Mouse (Mus musculus) kidney, adult 2 months (tissue): ENCODE data around the gene Car3.

ENCODE experiments used
- CTCF ChIP-seq: fragments of 200-500 bp; conservative IDR thresholded peaks from 2 replicates; pipeline ENCODE4 v1.5.1; 2011; ENCODE audit warnings: low read depth, mild to moderate bottlenecking, control low read depth, low read length, moderate library complexity, mixed read lengths; ENCODE audit not compliant: insufficient read depth, insufficient read length
- POLR2A ChIP-seq: fragments of 200-500 bp; IDR thresholded peaks from one replicate; pipeline ENCODE4 v1.6.1; 2011; ENCODE audit warnings: low read depth, low read length, control low read depth

GRCm38 (mm10) chr3:14913774-14914173 lies 50.5 kb downstream of the Car3 start:
- TF ChIP-seq POLR2A = no peak
- TF ChIP-seq CTCF = no peak
